Mouse (Mus musculus) olfactory bulb, adult 2 months (tissue): Measurements from ENCODE around the gene Frmd4b. TPM values are rescaled to one million over a fixed set of nuclear protein-coding genes. Genes with fewer than 3 reads are reported as not detected.
A peak's percentile ranks its signal among the peaks of the same experiment; 100 is the strongest.

Source experiments
- H3K27ac ChIP-seq: fragments of 200-500 bp; 2 replicates; pipeline ENCODE4 v1.5.1; 2012; ENCODE audit warnings: low read depth, low read length; ENCODE audit not compliant: insufficient read depth
- H3K4me1 ChIP-seq: fragments of 200-500 bp; 2 replicates; pipeline ENCODE4 v1.6.1; 2012; ENCODE audit warnings: low read length; ENCODE audit not compliant: control insufficient read depth, insufficient read depth
- H3K4me3 ChIP-seq: fragments of 200-500 bp; 2 replicates; pipeline ENCODE4 v1.5.1; 2012; ENCODE audit warnings: mild to moderate bottlenecking, low read depth, low read length, moderate library complexity; ENCODE audit not compliant: insufficient read depth
- CTCF ChIP-seq: fragments of 200-500 bp; IDR thresholded peaks from 2 replicates; pipeline ENCODE4 v1.5.1; 2012; ENCODE audit warnings: low read depth, mild to moderate bottlenecking, low read length, moderate library complexity; ENCODE audit not compliant: insufficient read depth
- POLR2A ChIP-seq: fragments of 200-500 bp; IDR thresholded peaks from 2 replicates; pipeline ENCODE4 v1.6.1; 2012; ENCODE audit warnings: mild to moderate bottlenecking, low read depth, low read length, moderate library complexity; ENCODE audit not compliant: insufficient read depth
- WGBS: fragments of 180-500 bp; shearing (Covaris S2); methylation state at CpG from one replicate; pipeline ENCODE4 v1.1.7; 2018; 5-methylcytosine and 5-hydroxymethylcytosine counted together
- polyA plus RNA-seq: library from polyadenylated mRNA; stranded (reverse); fragments of >200 nt; gene quantifications from 2 replicates; pipeline ENCODE4 v1.2.4, GENCODE M21; 2012; ENCODE audit warnings: low replicate concordance; ENCODE audit not compliant: missing spikeins, insufficient read depth, insufficient read length

Frmd4b gene
- polyA plus RNA-seq, 1 experiment, result not detected

DNA sequence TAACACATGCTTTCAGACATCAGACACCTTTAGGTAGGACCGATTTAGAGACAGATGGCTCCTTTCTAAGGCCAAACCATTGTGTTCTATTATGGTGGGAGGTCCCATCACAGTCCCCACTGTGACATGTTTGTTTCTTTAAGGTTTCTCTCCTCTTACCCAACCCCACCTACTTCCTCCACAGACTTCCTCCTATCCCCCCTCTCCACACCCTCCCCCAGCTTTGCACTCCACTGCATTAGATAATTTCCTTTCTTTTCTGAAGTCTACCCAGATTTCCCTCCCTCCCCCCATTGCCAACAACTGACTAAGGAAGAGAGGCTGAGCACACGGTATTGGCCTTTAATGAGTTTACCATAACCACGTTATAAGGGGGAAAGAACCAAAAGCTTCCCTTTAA lies 159.4 kb downstream of the Frmd4b start:
- WGBS, result 26% methylated on average over 3 of the region's 3 CpGs
- Histone ChIP-seq H3K4me1 (peaks cover 3% of the 10 kb centered on the region; the same call in 1 of the 2 replicates), H3K4me3 (no peak overlapping the region), H3K27ac (no peak overlapping the region)
- TF ChIP-seq CTCF, result no peak
- no peak for TF ChIP-seq POLR2A

GRCm38 (mm10) chr6:97457210-97457609 lies 160.1 kb downstream of the Frmd4b start:
- WGBS, result 87% methylated on average over 2 of the region's 2 CpGs
- TF ChIP-seq POLR2A, result no peak
- TF ChIP-seq CTCF, result no peak
- Histone ChIP-seq H3K27ac (0 out of 2 replicates have a peak overlapping the region, but pooled peaks have one; percentile 18), H3K4me3 (no peak overlapping the region), H3K4me1 (peaks cover 3% of the 10 kb centered on the region; the same call in 1 of the 2 replicates)

DNA sequence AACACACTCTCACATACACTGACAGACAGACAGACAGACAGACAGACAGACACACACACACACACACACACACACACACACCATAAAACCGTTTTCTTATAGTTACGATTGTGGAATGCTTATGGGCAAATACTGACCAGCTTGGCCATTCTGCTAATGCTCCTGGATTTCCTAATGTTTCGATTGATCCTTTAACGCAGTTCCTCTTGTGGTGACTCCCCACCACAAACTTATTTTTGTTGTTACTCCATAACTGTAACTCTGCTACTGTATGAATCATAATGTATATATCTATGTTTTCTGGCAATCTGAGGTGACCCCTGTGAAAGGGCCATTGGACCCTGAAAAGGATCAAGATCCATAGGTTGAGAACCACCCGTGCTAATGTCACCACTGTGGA lies 165.1 kb downstream of the Frmd4b start:
- Histone ChIP-seq H3K4me1 (no peaks in the 10 kb centered on the region), H3K27ac (no peak overlapping the region), H3K4me3 (no peak overlapping the region)
- 94% methylated on average over 5 of the region's 5 CpGs for WGBS
- TF ChIP-seq CTCF, result no peak
- no peak for TF ChIP-seq POLR2A

GRCm38 (mm10) chr6:97449806-97450205 lies 167.5 kb downstream of the Frmd4b start:
- 76% methylated on average over 2 of the region's 2 CpGs for WGBS
- Histone ChIP-seq H3K4me1 (no peaks in the 10 kb centered on the region), H3K27ac (no peak overlapping the region), H3K4me3 (no peak overlapping the region)
- TF ChIP-seq CTCF (no peak), POLR2A (no peak)

- no peak overlapping the region for H3K4me3 ChIP-seq
- TF ChIP-seq POLR2A (no peak), CTCF (no peak)
- WGBS, result 72% methylated on average over 4 of the region's 4 CpGs
- no peaks in the 10 kb centered on the region for H3K4me1 ChIP-seq
- H3K27ac ChIP-seq, result no peak overlapping the region
Measured at GRCm38 (mm10) chr6:97447020-97447419, 170.3 kb downstream of the Frmd4b start.

DNA sequence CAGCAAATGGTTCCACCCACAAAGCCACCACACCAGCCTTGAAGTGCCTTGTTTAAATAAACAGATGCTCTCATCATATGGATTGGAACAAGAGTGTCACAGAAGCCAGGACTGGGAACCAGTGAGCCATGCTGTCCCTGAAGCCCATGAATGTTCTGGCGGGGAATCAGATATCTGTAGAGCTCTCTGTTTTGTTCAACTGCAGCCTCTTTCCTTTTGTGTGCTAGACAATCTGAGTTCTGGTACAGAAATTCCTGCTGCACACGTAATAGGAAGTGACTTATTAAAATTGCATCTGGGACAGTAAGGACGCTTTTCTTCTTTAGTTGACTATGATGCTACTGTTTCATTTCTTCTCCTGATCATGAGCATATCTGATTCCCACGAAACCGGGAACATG lies 173.2 kb downstream of the Frmd4b start:
- no peak overlapping the region for H3K4me3 ChIP-seq
- no peak for TF ChIP-seq CTCF
- no peak for TF ChIP-seq POLR2A
- no peaks in the 10 kb centered on the region for H3K4me1 ChIP-seq
- H3K27ac ChIP-seq, result no peak overlapping the region
- WGBS, result 90% methylated on average over 5 of the region's 5 CpGs

GRCm38 (mm10) chr6:97443522-97443921 lies 173.8 kb downstream of the Frmd4b start:
- Histone ChIP-seq H3K4me1 (no peaks in the 10 kb centered on the region), H3K4me3 (no peak overlapping the region), H3K27ac (no peak overlapping the region)
- WGBS, result 77% methylated on average over 4 of the region's 4 CpGs
- TF ChIP-seq CTCF, result no peak
- TF ChIP-seq POLR2A, result no peak

- no peaks in the 10 kb centered on the region for H3K4me1 ChIP-seq
Measured at GRCm38 (mm10) chr6:97441357-97441756, 176.0 kb downstream of the Frmd4b start.

DNA sequence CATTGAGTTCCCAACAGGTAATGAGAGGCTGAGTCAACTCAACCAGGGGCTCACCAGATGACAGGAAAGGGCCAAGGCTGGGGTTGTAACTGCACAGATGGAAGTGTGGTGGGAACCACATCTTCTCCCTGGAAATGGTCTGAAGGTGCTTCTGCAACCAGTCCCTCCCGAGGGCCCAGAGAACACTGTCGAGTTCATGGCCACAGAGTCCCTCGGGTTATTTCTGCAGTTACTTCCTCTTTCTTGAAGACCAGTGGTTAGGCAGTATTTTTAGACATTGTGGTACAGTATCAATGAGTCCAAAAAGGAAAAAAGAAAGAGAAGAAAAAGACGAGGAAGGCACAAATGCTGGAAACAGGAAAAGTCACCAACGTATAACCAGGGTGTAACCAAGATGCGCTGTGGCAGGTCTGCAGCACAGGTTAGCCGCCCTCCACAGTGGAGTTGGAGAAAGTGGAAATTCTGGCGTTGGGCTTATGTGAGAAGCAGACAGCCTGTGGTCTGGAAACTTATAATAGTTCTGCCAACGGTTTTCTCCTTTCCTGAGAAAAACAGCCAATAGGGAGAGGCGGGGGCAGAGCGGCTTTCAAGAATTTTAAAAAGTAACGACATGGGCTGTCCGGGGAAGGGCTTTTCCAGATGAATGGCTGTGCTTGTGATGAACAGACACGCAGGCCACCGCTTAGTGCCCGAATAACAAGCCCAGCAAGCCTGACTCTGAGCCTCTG lies 178.3 kb downstream of the Frmd4b start:
- WGBS, result 60% methylated on average over 16 of the region's 16 CpGs
- H3K4me1 ChIP-seq, result no peaks in the 10 kb centered on the region
- TF ChIP-seq POLR2A, result no peak
- no peak for TF ChIP-seq CTCF
- H3K27ac ChIP-seq, result no peak overlapping the region
- no peak overlapping the region for H3K4me3 ChIP-seq

More at GRCm38 (mm10) chr6:97441357-97441756, 176.0 kb downstream of the Frmd4b start:
- TF ChIP-seq CTCF (no peak), POLR2A (no peak)
- Histone ChIP-seq H3K27ac (no peak overlapping the region), H3K4me3 (no peak overlapping the region)
- WGBS, result 80% methylated on average over 7 of the region's 7 CpGs

- H3K27ac ChIP-seq, result no peak overlapping the region
- 83% methylated on average over 4 of the region's 4 CpGs for WGBS
- no peak overlapping the region for H3K4me3 ChIP-seq
- no peak for TF ChIP-seq POLR2A
- TF ChIP-seq CTCF, result no peak
- H3K4me1 ChIP-seq, result no peaks in the 10 kb centered on the region
Measured at GRCm38 (mm10) chr6:97434753-97435152, 182.6 kb downstream of the Frmd4b start.
